Mouse (Mus musculus): ENCODE data around the gene Peli1.

DNA sequence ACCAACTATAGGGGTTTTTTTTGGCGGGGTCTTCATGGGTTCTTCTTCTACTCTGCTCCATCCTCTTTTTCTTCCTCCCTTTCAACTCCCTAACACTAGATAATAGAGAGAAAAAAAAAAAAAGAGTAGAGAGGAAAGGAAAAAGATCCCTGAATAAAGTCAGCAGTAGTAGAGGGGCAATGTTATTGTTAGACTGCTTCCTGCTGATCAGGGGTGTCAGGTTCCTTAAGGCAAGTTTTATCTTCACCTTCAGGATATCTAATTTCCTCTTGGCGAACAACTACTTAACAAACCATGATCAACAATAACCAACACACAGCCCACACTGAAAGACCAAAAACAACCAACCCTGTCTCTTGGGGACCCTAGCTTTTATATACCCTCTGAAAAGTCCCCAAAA lies 31.3 kb downstream of the Peli1 start:
- no peak for TF ChIP-seq EP300 (optimal IDR thresholded peaks at IDR 0.05)
- TF ChIP-seq CTCF (IDR thresholded peaks at IDR 0.05; ENCODE audit: low read depth): no peak

Measured in stomach, postnatal 0 days (tissue).